Mouse (Mus musculus) intestine, postnatal 0 days (tissue): ENCODE data around the gene Gm10715. TPM values are rescaled to one million over a fixed set of nuclear protein-coding genes. Genes with fewer than 3 reads are reported as not detected.
"Not testable (repeated sequence)": the region's sequence is repeated elsewhere in the genome, so short reads cannot be mapped to it uniquely, and the experiment has no call there.

Source experiments
- ATAC-seq: fragments of 200-750 bp; cut with Nextera tagmentation; 2 replicates; pipeline ENCODE4 v1.8.0; 2017; ENCODE audit warnings: mild to moderate bottlenecking, moderate TSS enrichment, moderate library complexity
- H3K27ac ChIP-seq: fragments of 300-500 bp; sonication (generic); 2 replicates; pipeline ENCODE4 v1.5.1; 2014; ENCODE audit warnings: mild to moderate bottlenecking, low read depth, low read length, moderate library complexity
- H3K27me3 ChIP-seq: fragments of 300-500 bp; sonication (generic); replicated peaks from 2 replicates; pipeline ENCODE4 v1.6.1; 2014; ENCODE audit warnings: low read length, mixed read lengths; ENCODE audit not compliant: control insufficient read depth, insufficient read depth
- H3K36me3 ChIP-seq: fragments of 300-500 bp; sonication (generic); 2 replicates; pipeline ENCODE4 v1.6.1; 2014; ENCODE audit warnings: mild to moderate bottlenecking, moderate library complexity; ENCODE audit not compliant: control insufficient read depth, insufficient read depth
- H3K4me1 ChIP-seq: fragments of 300-500 bp; sonication (generic); replicated peaks from 2 replicates; pipeline ENCODE4 v1.6.1; 2014; ENCODE audit warnings: antibody characterized with exemption, low read length, mixed read lengths; ENCODE audit not compliant: control insufficient read depth, insufficient read depth
- H3K4me2 ChIP-seq: fragments of 300-500 bp; sonication (generic); replicated peaks from 2 replicates; pipeline ENCODE4 v1.6.1; 2014; ENCODE audit warnings: low read depth, mild to moderate bottlenecking, moderate library complexity
- H3K4me3 ChIP-seq: fragments of 300-500 bp; sonication (generic); 2 replicates; pipeline ENCODE4 v1.5.1; 2014; ENCODE audit warnings: low read depth, low read length
- H3K9ac ChIP-seq: fragments of 300-500 bp; sonication (generic); 2 replicates; pipeline ENCODE4 v1.6.1; 2014; ENCODE audit warnings: mild to moderate bottlenecking, low read depth, low read length
- H3K9me3 ChIP-seq: fragments of 300-500 bp; sonication (generic); 2 replicates; pipeline ENCODE4 v1.6.1; 2016; ENCODE audit warnings: mixed run types; ENCODE audit not compliant: control insufficient read depth
- WGBS: fragments of 180-500 bp; shearing (Covaris S2); extraction: QIAGEN DNeasy Blood & Tissue Kit; methylation state at CpG from one replicate; pipeline ENCODE4 v1.1.7; 2014; 5-methylcytosine and 5-hydroxymethylcytosine counted together
- polyA plus RNA-seq: library from polyadenylated mRNA; unstranded; fragments of >200 nt; fragmentation: Nextera tagmentation; extraction: Ambion mirVana; gene quantifications from 2 replicates; pipeline ENCODE4 v1.2.1, GENCODE M21; 2015

Gene Gm10715
- polyA plus RNA-seq, 1 experiment from 2014 or later, result not detected

DNA sequence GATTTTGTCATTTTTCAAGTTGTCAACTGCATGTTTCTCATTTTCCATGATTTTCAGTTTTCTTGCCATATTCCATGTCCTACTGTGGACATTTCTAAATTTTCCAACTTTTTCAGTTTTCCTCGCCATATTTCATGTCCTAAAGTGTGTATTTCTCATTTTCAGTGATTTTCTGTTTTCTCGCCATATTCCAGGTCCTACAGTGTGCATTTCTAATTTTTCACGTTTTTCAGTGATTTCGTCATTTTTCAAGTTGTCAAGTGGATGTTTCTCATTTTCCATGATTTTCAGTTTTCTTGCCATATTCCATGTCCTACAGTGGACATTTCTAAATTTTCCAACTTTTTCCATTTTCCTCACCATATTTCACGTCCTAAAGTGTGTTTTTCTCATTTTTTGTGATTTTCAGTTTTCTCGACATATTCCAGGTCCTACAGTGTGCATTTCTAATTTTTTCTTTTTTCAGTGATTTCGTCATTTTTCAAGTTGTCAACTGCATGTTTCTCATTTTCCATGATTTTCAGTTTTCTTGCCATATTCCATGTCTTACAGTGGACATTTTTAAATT, 24.5 kb upstream of the Gm10715 start:
- not testable (repeated sequence) for H3K27ac ChIP-seq, H3K27me3 ChIP-seq, ATAC-seq, H3K9ac ChIP-seq, H3K36me3 ChIP-seq, H3K4me1 ChIP-seq, H3K4me3 ChIP-seq, H3K9me3 ChIP-seq, H3K4me2 ChIP-seq
- 75% methylated on average over 2 of the region's 7 CpGs for WGBS

DNA sequence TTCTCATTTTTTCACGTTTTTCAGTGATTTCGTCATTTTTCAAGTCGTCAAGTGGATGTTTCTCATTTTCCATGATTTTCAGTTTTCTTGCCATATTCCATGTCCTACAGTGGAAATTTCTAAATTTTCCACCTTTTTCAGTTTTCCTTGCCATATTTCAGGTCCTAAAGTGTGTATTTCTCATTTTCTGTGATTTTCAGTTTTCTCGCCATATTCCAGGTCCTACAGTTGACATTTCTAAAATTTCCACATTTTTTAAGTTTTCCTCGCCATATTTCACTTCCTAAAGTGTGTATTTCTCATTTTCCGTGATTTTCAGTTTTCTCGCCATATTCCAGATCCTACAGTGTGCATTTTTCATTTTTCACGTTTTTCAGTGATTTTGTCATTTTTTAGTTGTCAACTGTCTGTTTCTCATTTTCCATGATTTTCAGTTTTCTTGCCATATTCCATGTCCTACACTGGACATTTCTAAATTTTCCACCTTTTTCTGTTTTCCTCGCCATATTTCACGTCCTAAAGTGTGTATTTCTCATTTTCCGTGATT, 23.9 kb upstream of the Gm10715 start, which contains the start of gene Gm10721:
Gene Gm10721, plus strand, starts transcription at position 408 of the 547 bp plus-strand sequence.
- WGBS, result no CpG with 5 or more reads among the region's 11 CpGs
- ATAC-seq, result peak; percentile 61; the same call in 1 of the 2 replicates

DNA sequence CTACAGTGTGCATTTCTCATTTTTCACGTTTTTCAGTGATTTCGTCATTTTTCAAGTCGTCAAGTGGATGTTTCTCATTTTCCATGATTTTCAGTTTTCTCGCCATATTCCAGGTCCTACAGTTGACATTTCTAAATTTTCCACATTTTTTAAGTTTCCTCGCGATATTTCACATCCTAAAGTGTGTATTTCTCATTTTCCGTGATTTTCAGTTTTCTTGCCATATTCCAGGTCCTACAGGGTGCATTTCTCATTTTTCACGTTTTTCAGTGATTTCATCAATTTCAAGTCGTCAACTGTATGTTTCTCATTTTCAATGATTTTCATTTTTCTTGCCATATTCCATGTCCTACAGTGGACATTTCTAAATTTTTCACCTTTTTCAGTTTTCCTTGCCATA, 21.3 kb upstream of the Gm10715 start, which contains the start of gene Gm10720:
Gene Gm10720, plus strand, starts transcription at position 301 of the 400 bp plus-strand sequence.
- H3K9ac ChIP-seq, H3K9me3 ChIP-seq, H3K4me1 ChIP-seq, H3K27ac ChIP-seq, ATAC-seq, H3K4me2 ChIP-seq, H3K36me3 ChIP-seq, H3K4me3 ChIP-seq, H3K27me3 ChIP-seq: not testable (repeated sequence)
- 53% methylated on average over 4 of the region's 9 CpGs for WGBS

More for the DNA sequence above, 23.9 kb upstream of the Gm10715 start, which contains the start of gene Gm10721:
- not testable (repeated sequence) for H3K9ac ChIP-seq, H3K27me3 ChIP-seq, H3K4me1 ChIP-seq, H3K9me3 ChIP-seq, H3K4me2 ChIP-seq, H3K4me3 ChIP-seq, H3K36me3 ChIP-seq, H3K27ac ChIP-seq

DNA sequence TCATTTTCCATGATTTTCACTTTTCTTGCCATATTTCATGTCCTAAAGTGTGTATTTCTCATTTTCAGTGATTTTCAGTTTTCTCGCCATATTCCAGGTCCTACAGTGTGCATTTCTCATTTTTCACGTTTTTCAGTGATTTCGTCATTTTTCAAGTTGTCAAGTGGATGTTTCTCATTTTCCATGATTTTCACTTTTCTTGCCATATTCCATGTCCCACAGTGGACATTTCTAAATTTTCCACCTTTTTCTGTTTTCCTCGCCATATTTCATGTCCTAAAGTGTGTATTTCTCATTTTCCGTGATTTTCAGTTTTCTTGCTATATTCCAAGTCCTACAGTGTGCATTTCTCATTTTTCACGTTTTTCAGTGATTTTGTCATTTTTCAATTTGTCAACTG, 20.8 kb upstream of the Gm10715 start:
- H3K4me3 ChIP-seq, H3K27ac ChIP-seq, H3K4me1 ChIP-seq, H3K36me3 ChIP-seq, H3K9me3 ChIP-seq, ATAC-seq, H3K27me3 ChIP-seq, H3K9ac ChIP-seq, H3K4me2 ChIP-seq: not testable (repeated sequence)
- WGBS, result 78% methylated on average over 4 of the region's 6 CpGs

DNA sequence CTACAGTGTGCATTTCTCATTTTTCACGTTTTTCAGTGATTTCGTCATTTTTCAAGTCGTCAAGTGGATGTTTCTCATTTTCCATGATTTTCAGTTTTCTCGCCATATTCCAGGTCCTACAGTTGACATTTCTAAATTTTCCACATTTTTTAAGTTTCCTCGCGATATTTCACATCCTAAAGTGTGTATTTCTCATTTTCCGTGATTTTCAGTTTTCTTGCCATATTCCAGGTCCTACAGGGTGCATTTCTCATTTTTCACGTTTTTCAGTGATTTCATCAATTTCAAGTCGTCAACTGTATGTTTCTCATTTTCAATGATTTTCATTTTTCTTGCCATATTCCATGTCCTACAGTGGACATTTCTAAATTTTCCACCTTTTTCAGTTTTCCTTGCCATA, 19.6 kb upstream of the Gm10715 start, which contains the start of gene Gm10719:
Gene Gm10719, plus strand, starts transcription at position 301 of the 400 bp plus-strand sequence.
- not testable (repeated sequence) for H3K4me2 ChIP-seq, H3K4me3 ChIP-seq, H3K4me1 ChIP-seq, H3K27me3 ChIP-seq, ATAC-seq, H3K27ac ChIP-seq, H3K9ac ChIP-seq, H3K36me3 ChIP-seq, H3K9me3 ChIP-seq
- no CpG with 5 or more reads among the region's 9 CpGs for WGBS

DNA sequence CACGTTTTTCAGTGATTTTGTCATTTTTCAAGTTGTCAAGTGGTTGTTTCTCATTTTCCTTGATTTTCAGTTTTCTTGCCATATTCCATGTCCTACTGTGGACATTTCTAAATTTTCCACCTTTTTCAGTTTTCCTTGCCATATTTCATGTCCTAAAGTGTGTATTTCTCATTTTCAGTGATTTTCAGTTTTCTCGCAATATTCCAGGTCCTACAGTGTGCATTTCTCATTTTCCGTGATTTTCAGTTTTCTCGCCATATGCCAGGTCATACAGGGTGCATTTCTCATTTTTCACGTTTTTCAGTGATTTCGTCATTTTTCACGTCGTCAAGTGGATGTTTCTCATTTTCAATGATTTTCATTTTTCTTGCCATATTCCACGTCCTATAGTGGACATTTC, 17.7 kb upstream of the Gm10715 start:
- not testable (repeated sequence) for H3K9me3 ChIP-seq, H3K4me3 ChIP-seq, H3K27me3 ChIP-seq, H3K4me2 ChIP-seq, H3K9ac ChIP-seq, ATAC-seq, H3K4me1 ChIP-seq, H3K27ac ChIP-seq, H3K36me3 ChIP-seq
- WGBS, result 69% methylated on average over 9 of the region's 9 CpGs

DNA sequence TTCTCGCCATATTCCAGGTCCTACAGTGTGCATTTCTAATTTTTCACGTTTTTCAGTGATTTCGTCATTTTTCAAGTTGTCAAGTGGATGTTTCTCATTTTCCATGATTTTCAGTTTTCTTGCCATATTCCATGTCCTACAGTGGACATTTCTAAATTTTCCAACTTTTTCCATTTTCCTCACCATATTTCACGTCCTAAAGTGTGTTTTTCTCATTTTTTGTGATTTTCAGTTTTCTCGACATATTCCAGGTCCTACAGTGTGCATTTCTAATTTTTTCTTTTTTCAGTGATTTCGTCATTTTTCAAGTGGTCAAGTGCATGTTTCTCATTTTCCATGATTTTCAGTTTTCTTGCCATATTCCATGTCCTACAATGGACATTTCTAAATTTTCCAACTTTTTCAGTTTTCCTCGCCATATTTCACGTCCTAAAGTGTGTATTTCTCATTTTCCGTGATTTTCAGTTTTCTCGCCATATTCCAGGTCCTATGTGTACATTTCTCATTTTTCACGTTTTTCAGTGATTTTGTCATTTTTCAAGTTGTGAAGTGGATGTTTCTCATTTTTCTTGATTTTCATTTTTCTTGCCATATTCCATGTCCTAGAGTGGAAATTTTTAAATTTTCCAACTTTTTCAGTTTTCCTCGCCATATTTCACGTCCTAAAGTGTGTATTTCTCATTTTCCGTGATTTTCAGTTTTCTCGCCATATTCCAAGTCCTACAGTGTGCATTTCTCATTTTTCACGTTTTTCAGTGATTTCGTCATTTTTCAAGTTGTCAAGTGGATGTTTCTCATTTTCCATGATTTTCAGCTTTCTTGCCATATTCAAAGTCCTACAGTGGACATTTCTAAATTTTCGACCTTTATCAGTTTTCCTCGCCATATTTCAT, 16.6 kb upstream of the Gm10715 start:
- H3K4me2 ChIP-seq, H3K36me3 ChIP-seq, H3K27ac ChIP-seq, H3K27me3 ChIP-seq, H3K9me3 ChIP-seq, H3K9ac ChIP-seq, H3K4me1 ChIP-seq, H3K4me3 ChIP-seq: not testable (repeated sequence)
- ATAC-seq, result peak; percentile 57; the same call in 1 of the 2 replicates
- WGBS, result 82% methylated on average over 11 of the region's 19 CpGs

DNA sequence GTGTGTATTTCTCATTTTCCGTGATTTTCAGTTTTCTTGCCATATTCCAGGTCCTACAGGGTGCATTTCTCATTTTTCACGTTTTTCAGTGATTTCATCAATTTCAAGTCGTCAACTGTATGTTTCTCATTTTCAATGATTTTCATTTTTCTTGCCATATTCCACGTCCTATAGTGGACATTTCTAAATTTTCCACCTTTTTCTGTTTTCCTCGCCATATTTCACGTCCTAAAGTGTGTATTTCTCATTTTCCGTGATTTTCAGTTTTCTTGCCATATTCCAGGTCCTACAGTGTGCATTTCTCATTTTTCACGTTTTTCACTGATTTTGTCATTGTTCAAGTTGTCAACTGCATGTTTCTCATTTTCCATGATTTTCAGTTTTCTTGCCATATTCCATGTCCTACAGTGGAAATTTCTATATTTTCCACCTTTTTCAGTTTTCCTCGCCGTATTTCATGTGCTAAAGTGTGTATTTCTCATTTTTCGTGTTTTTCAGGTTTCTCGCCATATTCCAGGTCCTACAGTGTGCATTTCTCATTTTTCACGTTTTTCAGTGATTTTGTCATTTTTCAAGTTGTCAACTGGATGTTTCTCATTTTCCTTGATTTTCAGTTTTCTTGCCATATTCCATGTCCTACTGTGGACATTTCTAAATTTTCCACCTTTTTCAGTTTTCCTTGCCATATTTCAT, 14.2 kb upstream of the Gm10715 start:
- ATAC-seq, H3K27ac ChIP-seq, H3K4me2 ChIP-seq, H3K36me3 ChIP-seq, H3K9me3 ChIP-seq, H3K4me1 ChIP-seq, H3K9ac ChIP-seq, H3K27me3 ChIP-seq, H3K4me3 ChIP-seq: not testable (repeated sequence)
- 74% methylated on average over 9 of the region's 13 CpGs for WGBS
